Mouse (Mus musculus): ENCODE measurements around the gene Cactin.
A peak's percentile ranks its signal among the peaks of the same experiment; 100 is the strongest.

DNA sequence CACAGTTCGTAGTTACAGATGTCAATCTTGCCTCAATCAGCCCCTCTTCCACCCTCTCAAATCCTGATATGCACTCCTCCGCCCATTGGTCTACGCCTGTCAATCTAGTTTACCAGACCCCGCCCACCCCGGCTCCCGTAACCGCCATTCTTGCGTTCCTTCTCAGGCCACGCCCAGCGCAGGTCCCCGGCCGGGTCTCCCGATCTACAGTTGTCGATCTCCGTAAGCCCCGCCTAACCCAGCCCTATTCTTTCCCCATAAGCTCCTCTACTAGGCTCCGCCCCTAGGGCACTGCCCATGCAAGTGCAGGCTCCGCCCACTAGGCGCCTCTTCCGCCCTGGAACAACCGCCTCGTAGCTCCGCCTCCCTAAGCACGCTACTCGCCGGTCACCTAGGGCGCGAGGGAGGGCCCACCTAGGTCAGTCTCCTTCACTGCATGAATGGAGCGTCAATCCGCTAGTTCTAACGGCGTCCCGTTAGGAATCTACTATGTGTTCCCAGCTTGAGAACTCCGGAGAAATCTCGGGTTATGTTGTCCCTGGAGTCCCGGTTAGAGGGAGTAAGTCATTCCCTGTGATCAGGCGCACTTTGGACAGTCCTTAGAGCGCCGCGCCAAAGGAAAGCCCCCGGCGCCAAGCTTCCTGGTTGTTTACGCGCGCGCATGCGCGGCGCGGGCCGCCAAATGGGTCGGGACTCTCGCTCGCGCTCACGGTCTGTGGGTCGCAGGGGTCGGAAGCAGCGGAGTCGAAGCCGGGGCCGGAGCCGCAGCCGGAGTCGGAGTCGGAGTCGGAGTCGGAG lies at the start of gene Cactin:
- TF ChIP-seq CTCF (IDR thresholded peaks at IDR 0.05; ENCODE audit: control insufficient read depth, insufficient read depth, low read length) (peak; percentile 13; the same call in 1 of the 2 replicates), POLR2A (IDR thresholded peaks at IDR 0.05; ENCODE audit: borderline replicate concordance, control insufficient read depth, low read depth, low read length) (peak; percentile 68)

Measured in bone marrow, adult 2 months (tissue).